In the genomic region with DNA sequence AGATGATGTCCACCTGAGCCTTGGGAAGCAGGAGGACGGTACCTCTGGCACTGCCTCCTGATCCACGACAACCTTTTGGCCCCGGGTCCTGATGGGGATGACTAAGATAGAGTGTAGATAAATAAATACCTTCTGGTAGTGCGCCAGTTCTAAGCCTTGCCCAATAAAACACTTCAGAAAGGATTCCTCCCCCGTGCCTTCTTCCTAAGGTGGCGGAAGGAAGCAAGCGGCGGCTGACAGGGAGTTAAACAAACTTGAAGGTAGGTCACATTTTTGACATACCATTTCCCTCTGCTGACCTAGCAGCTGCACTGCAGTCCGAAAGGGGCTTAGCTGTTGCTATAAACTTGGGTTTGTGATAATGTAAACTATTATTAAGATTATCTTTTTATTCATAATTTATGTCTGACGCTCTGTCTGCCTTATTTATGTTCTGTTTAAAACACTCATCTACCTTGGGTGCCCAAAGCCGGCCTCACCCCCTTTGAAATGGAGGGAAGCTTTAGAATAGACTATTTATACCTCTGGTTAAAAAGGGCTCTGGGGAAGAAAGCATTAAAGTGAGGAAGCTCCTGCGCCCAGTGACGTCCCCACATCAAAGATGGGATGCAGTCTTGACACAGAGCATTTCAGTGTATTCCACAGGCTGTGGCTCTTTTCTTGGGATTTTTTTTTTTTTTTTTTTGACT, we compare ENCODE assay signal across 14 mouse cellular contexts. TPM values are rescaled to one million over a fixed set of nuclear protein-coding genes. Genes with fewer than 3 reads are reported as not detected.
A peak's percentile ranks its signal among the peaks of the same experiment; 100 is the strongest.
DNase-seq lines count a peak whose midpoint lies in the region; ATAC-seq and TF ChIP-seq lines count a peak whose summit lies in the region.
"Had no signal": no experiment of that assay in that cellular context is flagged by ENCODE, and none has a peak within 500 bp of the region (broad histone marks: within the 10 kb centered on the region; RNA-seq: fewer than 3 reads in every experiment).

No protein-coding gene starts in this region.

- H3K9me3 ChIP-seq in heart, embryonic 12.5 days (replicated peaks): no peaks in the 10 kb centered on the region
- H3K9me3 ChIP-seq in midbrain, postnatal 0 days (ENCODE audit: low read length): no peaks in the 10 kb centered on the region
- H3K9me3 ChIP-seq in midbrain, embryonic 11.5 days (ENCODE audit: control insufficient read depth, low read length): no peaks in the 10 kb centered on the region
- H3K9me3 ChIP-seq: neural tube, embryonic 13.5 days had no signal

- H3K36me3 ChIP-seq in heart, embryonic 12.5 days: no peaks in the 10 kb centered on the region
- H3K36me3 ChIP-seq in midbrain, postnatal 0 days (ENCODE audit: insufficient read depth, low read length): no peaks in the 10 kb centered on the region
- H3K36me3 ChIP-seq in midbrain, embryonic 11.5 days (ENCODE audit: control insufficient read depth, insufficient read depth, low read length): no peaks in the 10 kb centered on the region
- H3K36me3 ChIP-seq: neural tube, embryonic 13.5 days had no signal

- H3K27me3 ChIP-seq in heart, embryonic 12.5 days (replicated peaks): no peaks in the 10 kb centered on the region
- no peaks in the 10 kb centered on the region for H3K27me3 ChIP-seq in midbrain, postnatal 0 days (ENCODE audit: insufficient read depth, low read length)
- H3K27me3 ChIP-seq in midbrain, embryonic 11.5 days (ENCODE audit: control insufficient read depth, insufficient read depth, low read length): no peaks in the 10 kb centered on the region
- H3K27me3 ChIP-seq: neural tube, embryonic 13.5 days had no signal

- peak overlapping the region; percentile 16; the same call in 1 of the 2 replicates for H3K9ac ChIP-seq in heart, embryonic 12.5 days
- H3K9ac ChIP-seq in midbrain, postnatal 0 days (replicated peaks; ENCODE audit: low read length, poor library complexity, severe bottlenecking): no peak overlapping the region
- H3K9ac ChIP-seq in midbrain, embryonic 11.5 days (ENCODE audit: low read length): no peak overlapping the region
- H3K9ac ChIP-seq: neural tube, embryonic 13.5 days had no signal

- DNase-seq in heart, postnatal 10 days: no peak
- DNase-seq in midbrain, postnatal 0 days (ENCODE audit: low spot score): no peak
- DNase-seq in midbrain, embryonic 11.5 days (ENCODE audit: low spot score, missing footprints): no peak
- peak; percentile 39 to 54 for DNase-seq in kidney, postnatal 25 days
- DNase-seq in yolk sac, embryonic 10.5 days (ENCODE audit: low spot score): peak; percentile 67
- no peak for DNase-seq in left cerebral cortex, adult 9 months (ENCODE audit: low spot score in 2 of 2)
- DNase-seq in adrenal gland, adult 8-10 months: no peak
- DNase-seq: right cerebral cortex, postnatal 25 days; thymus, adult 18-20 months had no signal

- H3K4me3 ChIP-seq in heart, embryonic 12.5 days: no peak overlapping the region
- H3K4me3 ChIP-seq in midbrain, postnatal 0 days (ENCODE audit: low read depth, low read length): no peak overlapping the region
- no peak overlapping the region for H3K4me3 ChIP-seq in midbrain, embryonic 11.5 days (ENCODE audit: low read depth, low read length)
- H3K4me3 ChIP-seq: erythroblast, embryonic 14.5 days; neural tube, embryonic 13.5 days had no signal

- H3K27ac ChIP-seq in heart, embryonic 12.5 days (ENCODE audit: poor library complexity, severe bottlenecking): no peak overlapping the region
- no peak overlapping the region for H3K27ac ChIP-seq in midbrain, postnatal 0 days (ENCODE audit: low read depth, low read length)
- H3K27ac ChIP-seq in midbrain, embryonic 11.5 days (ENCODE audit: low read depth, low read length): no peak overlapping the region
- H3K27ac ChIP-seq: neural tube, embryonic 13.5 days had no signal

- H3K4me1 ChIP-seq in heart, embryonic 12.5 days (replicated peaks): peaks cover 38% of the 10 kb centered on the region
- H3K4me1 ChIP-seq in midbrain, postnatal 0 days (ENCODE audit: insufficient read depth, low read length): 0 out of 2 replicates have a peak, but pooled peaks cover 3% of the 10 kb centered on the region
- H3K4me1 ChIP-seq in midbrain, embryonic 11.5 days (ENCODE audit: control insufficient read depth, insufficient read depth, low read length): peaks cover 3% of the 10 kb centered on the region

- 15% methylated on average over 13 of the region's 13 CpGs for WGBS in heart, embryonic 12.5 days
- 44% methylated on average over 13 of the region's 13 CpGs for WGBS in midbrain, postnatal 0 days
- 49% methylated on average over 13 of the region's 13 CpGs for WGBS in midbrain, embryonic 11.5 days

- H3K4me2 ChIP-seq in heart, embryonic 12.5 days: peak overlapping the region; percentile 38
- no peak overlapping the region for H3K4me2 ChIP-seq in midbrain, postnatal 0 days (ENCODE audit: low read depth, low read length, poor library complexity, severe bottlenecking)
- no peak overlapping the region for H3K4me2 ChIP-seq in midbrain, embryonic 11.5 days
- H3K4me2 ChIP-seq: neural tube, embryonic 13.5 days had no signal

- TF ChIP-seq CTCF in midbrain, postnatal 0 days (IDR thresholded peaks at IDR 0.05): peak; percentile 43

- intact Hi-C loops in heart, postnatal 10 days (cut with DNase I): no loop called here

- ATAC-seq in heart, embryonic 12.5 days (ENCODE audit: insufficient number of reproducible peaks, low FRiP score): no peak
- no peak for ATAC-seq in midbrain, postnatal 0 days (ENCODE audit: low FRiP score)
- no peak for ATAC-seq in midbrain, embryonic 11.5 days (ENCODE audit: low FRiP score)
- ATAC-seq: activated CD4-positive, CD25-positive, alpha-beta regulatory T cell, adult 4 months; CD4-positive, CD25-positive, alpha-beta regulatory T cell, adult 4 months had no signal

RNA-seq across cellular contexts. Expression of a gene that starts 19.9 kb away (rescaled TPM):
- 1.5 and 1.7 TPM in 2 replicates for polyA plus RNA-seq in heart, embryonic 12.5 days (2016; fragmentation: Nextera tagmentation; extraction: Ambion mirVana)
- 1 to 10 TPM; 7.7 to 7.9 TPM for total RNA-seq in heart, postnatal 10 days (2021)
- 9.1 TPM in 2 replicates for total RNA-seq in midbrain, postnatal 0 days (2014; rRNA removed)
- 1.2 and 1.5 TPM in 2 replicates for polyA plus RNA-seq in midbrain, postnatal 0 days (2015; fragmentation: Nextera tagmentation; extraction: Ambion mirVana)
- 3.3 and 4.7 TPM in 2 replicates for polyA plus RNA-seq in midbrain, embryonic 11.5 days (2014; fragmentation: Nextera tagmentation; extraction: Ambion mirVana)
- total RNA-seq in adrenal gland, adult 8-10 months (2022): 1 to 10 TPM; 3.6 to 6.4 (median 5.1) TPM

RNA-seq across cellular contexts. Expression of a gene that starts 56.0 kb away (rescaled TPM):
- polyA plus RNA-seq in heart, embryonic 12.5 days (2016; fragmentation: Nextera tagmentation; extraction: Ambion mirVana): 17.6 and 18.9 TPM in 2 replicates
- total RNA-seq in heart, postnatal 10 days (2021): 10 to 100 TPM; 32.4 to 33.5 TPM
- 17.0 and 18.6 TPM in 2 replicates for total RNA-seq in midbrain, postnatal 0 days (2014; rRNA removed)
- 11.1 and 13.3 TPM in 2 replicates for polyA plus RNA-seq in midbrain, postnatal 0 days (2015; fragmentation: Nextera tagmentation; extraction: Ambion mirVana)
- polyA plus RNA-seq in midbrain, embryonic 11.5 days (2014; fragmentation: Nextera tagmentation; extraction: Ambion mirVana): 2.2 and 2.6 TPM in 2 replicates
- 10 to 100 TPM; 44.5 to 54.9 (median 53.3) TPM for total RNA-seq in adrenal gland, adult 8-10 months (2022)

Comparison
In these comparisons a context has a peak if more than half of its experiments do, and no peak if none do; other contexts are left out.
1. DNase-seq: peak in kidney, postnatal 25 days (2 of 2) and yolk sac, embryonic 10.5 days (single experiment); none in heart, postnatal 10 days (0 of 2), midbrain, postnatal 0 days (single experiment), midbrain, embryonic 11.5 days (single experiment), left cerebral cortex, adult 9 months (0 of 2) and adrenal gland, adult 8-10 months (single experiment).